Mouse (Mus musculus): ENCODE data around the gene Otulin. TPM values are rescaled to one million over a fixed set of nuclear protein-coding genes. Genes with fewer than 3 reads are reported as not detected.

Otulin gene
- total and polyA plus RNA-seq, 2 experiments: 29.7 to 58.0 TPM

- peaks cover 3% of the 10 kb centered on the region; the same call in 1 of the 2 replicates for H3K36me3 ChIP-seq (ENCODE audit: control insufficient read depth, insufficient read depth, low read length)
- peaks cover 17% of the 10 kb centered on the region for H3K4me1 ChIP-seq (ENCODE audit: control insufficient read depth, insufficient read depth, low read length)
- no peak for TF ChIP-seq CTCF (IDR thresholded peaks at IDR 0.05; ENCODE audit: low read depth, low read length)
- no peak for TF ChIP-seq POLR2A (IDR thresholded peaks at IDR 0.05; ENCODE audit: extremely low read depth, insufficient read depth, low read length)
- H3K27me3 ChIP-seq (ENCODE audit: control insufficient read depth, insufficient read depth, low read length): no peaks in the 10 kb centered on the region
- H3K9ac ChIP-seq (ENCODE audit: low read depth, low read length): no peak overlapping the region; the same call in 1 of the 2 replicates
- DNase-seq (ENCODE audit: extremely low read depth, low read depth, low spot score): peak; percentile 59
- 68% methylated on average over 19 of the region's 19 CpGs for WGBS
- no peaks in the 10 kb centered on the region for H3K79me2 ChIP-seq (ENCODE audit: control insufficient read depth, insufficient read depth, low read length)
- H3K4me3 ChIP-seq (ENCODE audit: insufficient read depth, low read depth, low read length): no peak overlapping the region
- H3K27ac ChIP-seq (replicated peaks; ENCODE audit: insufficient read depth, low read depth, low read length): peak overlapping the region; percentile 81
Observed at GRCm38 (mm10) chr15:27551117-27552114, 79.1 kb downstream of the Otulin start.

GRCm38 (mm10) chr15:27550358-27550992 is 80.0 kb downstream of the Otulin start:
- H3K4me1 ChIP-seq (ENCODE audit: control insufficient read depth, insufficient read depth, low read length): peaks cover 17% of the 10 kb centered on the region
- peaks cover 3% of the 10 kb centered on the region; the same call in 1 of the 2 replicates for H3K36me3 ChIP-seq (ENCODE audit: control insufficient read depth, insufficient read depth, low read length)
- TF ChIP-seq POLR2A (IDR thresholded peaks at IDR 0.05; ENCODE audit: extremely low read depth, insufficient read depth, low read length) (no peak), CTCF (IDR thresholded peaks at IDR 0.05; ENCODE audit: low read depth, low read length) (no peak)
- no peaks in the 10 kb centered on the region for H3K27me3 ChIP-seq (ENCODE audit: control insufficient read depth, insufficient read depth, low read length)
- WGBS: 28% methylated on average over 9 of the region's 9 CpGs
- no peak overlapping the region for H3K9ac ChIP-seq (ENCODE audit: low read depth, low read length)
- peak; percentile 96 for DNase-seq (ENCODE audit: extremely low read depth, low read depth, low spot score)
- no peak overlapping the region for H3K4me3 ChIP-seq (ENCODE audit: insufficient read depth, low read depth, low read length)
- H3K79me2 ChIP-seq (ENCODE audit: control insufficient read depth, insufficient read depth, low read length): no peaks in the 10 kb centered on the region
- peak overlapping the region; percentile 81 for H3K27ac ChIP-seq (replicated peaks; ENCODE audit: insufficient read depth, low read depth, low read length)

DNA sequence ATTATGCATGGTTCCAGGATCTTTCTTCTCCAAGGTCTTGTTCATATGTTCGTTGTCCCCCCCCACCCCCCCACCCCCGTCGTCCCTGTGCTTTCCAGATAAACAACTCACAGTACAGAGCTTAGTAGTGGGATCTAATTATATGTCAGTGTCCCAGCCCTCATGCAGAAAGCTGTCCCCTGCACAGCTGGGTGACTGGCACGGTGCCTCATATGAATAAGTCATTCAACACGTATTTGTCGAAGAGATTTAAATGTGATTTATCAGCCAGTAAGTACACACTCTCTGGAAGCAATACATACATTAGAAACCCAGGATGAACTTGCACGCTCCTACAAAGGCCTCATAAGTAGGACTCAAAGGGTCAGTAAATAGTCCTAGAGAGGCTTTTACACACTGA is 80.6 kb downstream of the Otulin start:
- peaks cover 17% of the 10 kb centered on the region for H3K4me1 ChIP-seq (ENCODE audit: control insufficient read depth, insufficient read depth, low read length)
- no peak overlapping the region for H3K9ac ChIP-seq (ENCODE audit: low read depth, low read length)
- peaks cover 3% of the 10 kb centered on the region; the same call in 1 of the 2 replicates for H3K36me3 ChIP-seq (ENCODE audit: control insufficient read depth, insufficient read depth, low read length)
- H3K4me3 ChIP-seq (ENCODE audit: insufficient read depth, low read depth, low read length): no peak overlapping the region
- 48% methylated on average over 7 of the region's 7 CpGs for WGBS
- DNase-seq (ENCODE audit: extremely low read depth, low read depth, low spot score): no peak
- H3K27me3 ChIP-seq (ENCODE audit: control insufficient read depth, insufficient read depth, low read length): no peaks in the 10 kb centered on the region
- TF ChIP-seq CTCF (IDR thresholded peaks at IDR 0.05; ENCODE audit: low read depth, low read length) (no peak), POLR2A (IDR thresholded peaks at IDR 0.05; ENCODE audit: extremely low read depth, insufficient read depth, low read length) (no peak)
- peak overlapping the region; percentile 41 for H3K27ac ChIP-seq (replicated peaks; ENCODE audit: insufficient read depth, low read depth, low read length)
- no peaks in the 10 kb centered on the region for H3K79me2 ChIP-seq (ENCODE audit: control insufficient read depth, insufficient read depth, low read length)

DNA sequence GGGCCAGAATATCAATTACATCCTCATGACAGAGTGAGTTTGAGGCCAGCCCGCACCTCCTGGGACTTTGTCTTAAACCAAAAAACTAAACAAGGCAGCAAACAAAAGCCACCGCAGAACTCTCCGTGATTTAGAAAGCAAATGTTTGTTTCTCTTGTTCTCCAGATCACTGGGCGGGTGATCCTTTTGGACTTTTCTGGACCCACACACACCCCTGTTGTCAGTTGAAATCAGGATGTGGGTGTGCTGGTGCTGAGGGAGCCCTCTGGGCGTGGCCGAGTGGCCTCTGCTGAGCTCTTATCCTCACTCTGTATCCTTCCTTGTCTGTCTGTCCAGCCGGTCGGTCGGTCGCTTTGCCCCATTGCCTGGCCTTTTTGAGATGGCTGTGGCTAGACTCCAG is 81.4 kb downstream of the Otulin start:
- peak; percentile 69 for DNase-seq (ENCODE audit: extremely low read depth, low read depth, low spot score)
- H3K4me3 ChIP-seq (ENCODE audit: insufficient read depth, low read depth, low read length): no peak overlapping the region
- no peaks in the 10 kb centered on the region for H3K79me2 ChIP-seq (ENCODE audit: control insufficient read depth, insufficient read depth, low read length)
- peak overlapping the region; percentile 33 for H3K27ac ChIP-seq (replicated peaks; ENCODE audit: insufficient read depth, low read depth, low read length)
- peaks cover 2% of the 10 kb centered on the region; the same call in 1 of the 2 replicates for H3K36me3 ChIP-seq (ENCODE audit: control insufficient read depth, insufficient read depth, low read length)
- H3K9ac ChIP-seq (ENCODE audit: low read depth, low read length): no peak overlapping the region
- WGBS: 22% methylated on average over 10 of the region's 10 CpGs
- H3K27me3 ChIP-seq (ENCODE audit: control insufficient read depth, insufficient read depth, low read length): no peaks in the 10 kb centered on the region
- peaks cover 17% of the 10 kb centered on the region for H3K4me1 ChIP-seq (ENCODE audit: control insufficient read depth, insufficient read depth, low read length)
- TF ChIP-seq POLR2A (IDR thresholded peaks at IDR 0.05; ENCODE audit: extremely low read depth, insufficient read depth, low read length): no peak
- no peak for TF ChIP-seq CTCF (IDR thresholded peaks at IDR 0.05; ENCODE audit: low read depth, low read length)

- no peaks in the 10 kb centered on the region; the same call in 1 of the 2 replicates for H3K36me3 ChIP-seq (ENCODE audit: control insufficient read depth, insufficient read depth, low read length)
- DNase-seq (ENCODE audit: extremely low read depth, low read depth, low spot score): no peak
- TF ChIP-seq CTCF (IDR thresholded peaks at IDR 0.05; ENCODE audit: low read depth, low read length) (no peak), POLR2A (IDR thresholded peaks at IDR 0.05; ENCODE audit: extremely low read depth, insufficient read depth, low read length) (no peak)
- no peaks in the 10 kb centered on the region for H3K79me2 ChIP-seq (ENCODE audit: control insufficient read depth, insufficient read depth, low read length)
- H3K4me1 ChIP-seq (ENCODE audit: control insufficient read depth, insufficient read depth, low read length): peaks cover 17% of the 10 kb centered on the region
- H3K27ac ChIP-seq (replicated peaks; ENCODE audit: insufficient read depth, low read depth, low read length): no peak overlapping the region
- 92% methylated on average over 6 of the region's 6 CpGs for WGBS
- no peaks in the 10 kb centered on the region for H3K27me3 ChIP-seq (ENCODE audit: control insufficient read depth, insufficient read depth, low read length)
- H3K9ac ChIP-seq (ENCODE audit: low read depth, low read length): no peak overlapping the region
- no peak overlapping the region for H3K4me3 ChIP-seq (ENCODE audit: insufficient read depth, low read depth, low read length)
Observed at GRCm38 (mm10) chr15:27548110-27548509, 82.4 kb downstream of the Otulin start.

Measured in liver, adult 2 months (tissue).